Mouse (Mus musculus): ENCODE measurements around the gene Aqp6.

GRCm38 (mm10) chr15:99605595-99605994 lies 4.4 kb downstream of the Aqp6 start:
- TF ChIP-seq CTCF (IDR thresholded peaks at IDR 0.05; ENCODE audit: low read depth, low read length), result no peak
- TF ChIP-seq POLR2A (IDR thresholded peaks at IDR 0.05; ENCODE audit: extremely low read depth, insufficient read depth, low read length), result no peak

Data from liver, adult 2 months (tissue).